Mouse (Mus musculus): ENCODE data around the gene Phldb1. TPM values are rescaled to one million over a fixed set of nuclear protein-coding genes. Genes with fewer than 3 reads are reported as not detected.

Gene Phldb1
- polyA plus RNA-seq, 1 experiment: 131 TPM

DNA sequence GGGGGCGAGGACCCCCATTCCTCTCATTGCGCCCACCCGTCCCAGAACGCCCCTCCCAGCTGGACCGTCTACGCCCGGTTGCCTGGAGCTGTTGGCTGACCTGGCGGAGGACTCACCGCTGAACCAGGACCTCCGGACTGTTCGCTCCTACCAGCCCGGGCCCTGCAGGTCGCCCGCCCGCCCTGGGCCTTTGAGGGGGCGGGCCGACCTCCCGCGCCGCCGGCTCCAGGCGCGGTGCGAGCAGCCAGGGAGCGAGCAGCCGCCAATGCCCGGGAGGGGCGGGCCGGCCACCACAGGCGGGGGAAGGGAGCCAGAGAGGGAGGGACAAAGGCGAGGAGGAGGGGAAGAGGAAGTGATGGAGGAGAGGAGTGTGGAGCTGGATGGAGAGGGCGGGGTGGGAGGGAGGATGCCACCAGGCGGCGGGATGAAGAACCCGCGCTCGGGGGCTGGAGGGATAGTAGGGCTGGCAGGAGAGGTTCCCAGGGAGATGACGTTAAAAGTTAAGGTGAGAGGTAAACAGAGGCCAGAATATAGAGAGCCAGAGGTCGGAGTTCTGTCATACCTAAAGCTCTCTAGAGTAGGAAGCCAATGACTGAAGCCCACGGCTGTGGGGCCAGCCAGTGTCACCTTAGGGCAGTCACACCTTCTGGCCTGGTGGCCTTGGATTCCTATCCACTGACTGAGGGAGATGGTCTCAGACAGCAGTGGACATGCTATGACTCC lies 13.7 kb downstream of the Phldb1 start:
- Histone ChIP-seq H3K4me3 (ENCODE audit: insufficient read depth, low read length) (peak overlapping the region; percentile 59), H3K27ac (ENCODE audit: insufficient read depth, low read length) (peak overlapping the region; percentile 69), H3K4me1 (ENCODE audit: control insufficient read depth, insufficient read depth, low read length) (peaks cover 12% of the 10 kb centered on the region)
- TF ChIP-seq CTCF (IDR thresholded peaks at IDR 0.05; ENCODE audit: extremely low read depth, insufficient read depth, low read length) (no peak), POLR2A (IDR thresholded peaks at IDR 0.05; ENCODE audit: extremely low read depth, insufficient read depth, low read length) (no peak)

DNA sequence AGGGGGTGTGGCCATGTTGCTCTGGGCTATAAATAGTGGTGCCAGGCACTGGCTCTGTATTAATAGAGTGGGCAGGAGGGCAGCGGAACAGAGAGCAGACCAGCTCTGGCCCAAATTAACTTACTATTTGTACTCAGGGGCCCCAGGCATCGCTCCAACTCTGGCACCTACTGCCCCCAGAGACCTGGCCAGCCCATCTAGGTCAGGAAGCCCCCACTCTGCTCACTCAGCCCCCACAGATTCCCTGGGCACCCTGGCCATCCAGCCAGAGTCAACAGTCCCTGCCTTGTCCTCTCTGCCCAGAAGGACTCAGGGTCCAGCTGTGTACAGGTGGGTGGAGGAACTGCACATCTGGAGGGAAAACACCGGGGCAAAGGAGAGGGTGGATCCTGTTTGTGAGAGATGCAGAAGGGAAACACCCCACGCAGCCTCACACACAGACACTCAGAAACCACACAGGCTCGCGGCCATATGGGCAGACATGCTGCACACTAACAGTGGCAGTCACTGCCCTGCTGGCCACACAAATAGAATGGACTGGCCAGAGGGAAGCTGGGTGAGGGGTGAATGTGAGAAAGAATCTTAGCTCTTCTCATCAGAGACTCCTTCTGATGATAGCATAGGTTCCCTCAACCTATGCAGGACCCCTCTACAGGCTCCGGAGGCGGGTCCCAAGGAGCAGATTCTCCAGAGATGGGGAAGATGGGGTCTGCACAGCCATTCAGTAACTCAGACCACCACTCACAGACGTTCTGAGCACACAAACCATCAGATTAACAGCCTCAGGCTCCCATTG lies 14.4 kb downstream of the Phldb1 start:
- H3K4me3 ChIP-seq (ENCODE audit: insufficient read depth, low read length): peak overlapping the region; percentile 59
- peaks cover 12% of the 10 kb centered on the region for H3K4me1 ChIP-seq (ENCODE audit: control insufficient read depth, insufficient read depth, low read length)
- H3K27ac ChIP-seq (ENCODE audit: insufficient read depth, low read length): peak overlapping the region; percentile 69
- TF ChIP-seq CTCF (IDR thresholded peaks at IDR 0.05; ENCODE audit: extremely low read depth, insufficient read depth, low read length) (no peak), POLR2A (IDR thresholded peaks at IDR 0.05; ENCODE audit: extremely low read depth, insufficient read depth, low read length) (no peak)

DNA sequence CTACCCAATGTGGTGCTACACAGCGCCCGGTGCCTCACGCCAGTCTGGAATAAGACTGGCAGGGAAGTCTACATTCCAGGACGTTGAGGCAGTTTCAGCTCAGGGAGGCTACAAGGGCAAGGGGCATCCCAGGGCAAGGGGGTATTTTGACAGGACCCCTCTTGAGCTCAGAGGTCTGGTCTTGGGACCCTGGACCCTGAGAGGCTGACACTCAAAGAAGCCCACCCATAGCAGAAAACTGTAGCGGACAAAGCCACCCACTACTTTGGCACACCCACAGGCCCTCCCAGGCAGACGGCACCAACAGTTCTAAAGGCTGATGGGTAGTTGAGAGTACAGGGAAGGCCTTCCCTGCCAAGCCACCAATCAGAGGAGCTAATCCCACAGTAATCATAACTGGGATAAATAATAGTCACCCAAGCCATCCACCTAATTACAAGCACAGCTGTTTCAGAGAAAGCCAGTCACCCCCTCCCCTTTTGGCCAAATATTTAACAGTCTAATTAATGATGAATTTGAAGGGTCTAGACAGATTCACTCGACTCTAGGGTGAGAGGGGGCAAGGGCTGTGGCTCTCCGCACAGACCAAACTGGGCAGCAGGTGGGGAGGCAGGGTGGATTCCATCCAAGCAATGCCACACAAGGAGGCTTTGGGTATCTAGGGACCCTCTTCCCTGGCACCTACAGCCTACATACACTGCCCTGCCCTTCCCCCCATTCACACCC lies 15.2 kb downstream of the Phldb1 start:
- H3K4me1 ChIP-seq (ENCODE audit: control insufficient read depth, insufficient read depth, low read length): peaks cover 12% of the 10 kb centered on the region

DNA sequence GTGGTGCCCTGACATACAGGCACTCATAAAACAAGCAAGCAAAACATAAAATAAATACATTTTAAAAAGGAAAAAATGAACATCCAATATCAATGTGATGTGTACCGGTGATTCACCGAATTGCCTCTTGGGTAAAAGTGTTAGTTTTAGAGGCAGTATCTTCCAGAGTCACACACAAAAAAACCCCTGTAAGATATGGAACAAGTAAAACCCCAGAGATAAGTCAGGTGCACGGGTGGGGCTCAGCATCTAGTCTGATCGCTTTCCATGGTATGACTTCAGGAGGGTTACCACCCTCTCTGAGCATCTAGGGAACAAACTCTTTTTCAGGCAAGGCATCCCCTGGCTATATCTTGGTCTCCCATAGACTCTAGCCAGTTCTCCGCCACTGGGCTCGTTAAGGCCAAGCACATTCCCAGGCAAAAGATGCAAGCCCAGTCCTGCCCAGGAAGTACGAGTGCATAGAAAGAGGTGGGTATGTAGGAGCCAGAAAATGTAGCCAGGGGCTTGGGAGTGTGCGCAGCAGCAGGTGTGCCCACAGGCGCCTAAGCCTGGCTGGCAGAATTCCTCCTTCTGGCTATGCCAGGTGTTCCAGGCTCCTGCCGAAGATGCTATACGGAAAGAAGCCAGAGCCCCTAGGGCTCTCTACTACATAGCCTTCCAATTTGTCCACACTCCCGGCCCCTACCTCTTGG lies 15.9 kb downstream of the Phldb1 start:
- H3K4me1 ChIP-seq (ENCODE audit: control insufficient read depth, insufficient read depth, low read length): peaks cover 8% of the 10 kb centered on the region
- TF ChIP-seq POLR2A (IDR thresholded peaks at IDR 0.05; ENCODE audit: extremely low read depth, insufficient read depth, low read length) (no peak), CTCF (IDR thresholded peaks at IDR 0.05; ENCODE audit: extremely low read depth, insufficient read depth, low read length) (no peak)
- H3K27ac ChIP-seq (ENCODE audit: insufficient read depth, low read length): no peak overlapping the region
- H3K4me3 ChIP-seq (ENCODE audit: insufficient read depth, low read length): no peak overlapping the region; the same call in 1 of the 2 replicates

More for the DNA sequence above, 15.2 kb downstream of the Phldb1 start:
- H3K27ac ChIP-seq (ENCODE audit: insufficient read depth, low read length): no peak overlapping the region
- peak overlapping the region; percentile 59; the same call in 1 of the 2 replicates for H3K4me3 ChIP-seq (ENCODE audit: insufficient read depth, low read length)
- TF ChIP-seq POLR2A (IDR thresholded peaks at IDR 0.05; ENCODE audit: extremely low read depth, insufficient read depth, low read length) (no peak), CTCF (IDR thresholded peaks at IDR 0.05; ENCODE audit: extremely low read depth, insufficient read depth, low read length) (no peak)

DNA sequence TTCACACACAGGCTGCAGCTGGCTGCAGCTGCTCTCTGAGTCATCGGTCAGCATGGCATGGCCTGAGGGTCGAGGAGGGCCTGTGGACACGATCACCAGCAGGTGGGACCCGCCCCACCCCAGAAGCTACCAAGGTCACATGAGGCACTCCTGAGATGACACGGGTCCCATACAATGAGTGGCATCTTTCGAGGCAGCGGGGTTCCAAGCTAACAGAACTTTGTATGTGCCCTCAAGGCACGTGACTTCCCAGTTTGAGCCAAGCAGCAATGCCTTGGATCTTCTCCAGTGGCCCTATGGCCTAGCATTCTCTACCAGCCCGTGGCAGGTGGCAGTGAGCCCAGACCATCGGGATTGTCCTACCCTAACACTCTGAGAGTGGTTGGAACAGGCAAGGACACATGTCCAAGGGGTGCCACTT lies 17.2 kb downstream of the Phldb1 start:
- Histone ChIP-seq H3K4me1 (ENCODE audit: control insufficient read depth, insufficient read depth, low read length) (peaks cover 4% of the 10 kb centered on the region; the same call in 1 of the 2 replicates), H3K4me3 (ENCODE audit: insufficient read depth, low read length) (no peak overlapping the region), H3K27ac (ENCODE audit: insufficient read depth, low read length) (0 out of 2 replicates have a peak overlapping the region, but pooled peaks have one; percentile 40)
- TF ChIP-seq POLR2A (IDR thresholded peaks at IDR 0.05; ENCODE audit: extremely low read depth, insufficient read depth, low read length) (no peak), CTCF (IDR thresholded peaks at IDR 0.05; ENCODE audit: extremely low read depth, insufficient read depth, low read length) (no peak)

DNA sequence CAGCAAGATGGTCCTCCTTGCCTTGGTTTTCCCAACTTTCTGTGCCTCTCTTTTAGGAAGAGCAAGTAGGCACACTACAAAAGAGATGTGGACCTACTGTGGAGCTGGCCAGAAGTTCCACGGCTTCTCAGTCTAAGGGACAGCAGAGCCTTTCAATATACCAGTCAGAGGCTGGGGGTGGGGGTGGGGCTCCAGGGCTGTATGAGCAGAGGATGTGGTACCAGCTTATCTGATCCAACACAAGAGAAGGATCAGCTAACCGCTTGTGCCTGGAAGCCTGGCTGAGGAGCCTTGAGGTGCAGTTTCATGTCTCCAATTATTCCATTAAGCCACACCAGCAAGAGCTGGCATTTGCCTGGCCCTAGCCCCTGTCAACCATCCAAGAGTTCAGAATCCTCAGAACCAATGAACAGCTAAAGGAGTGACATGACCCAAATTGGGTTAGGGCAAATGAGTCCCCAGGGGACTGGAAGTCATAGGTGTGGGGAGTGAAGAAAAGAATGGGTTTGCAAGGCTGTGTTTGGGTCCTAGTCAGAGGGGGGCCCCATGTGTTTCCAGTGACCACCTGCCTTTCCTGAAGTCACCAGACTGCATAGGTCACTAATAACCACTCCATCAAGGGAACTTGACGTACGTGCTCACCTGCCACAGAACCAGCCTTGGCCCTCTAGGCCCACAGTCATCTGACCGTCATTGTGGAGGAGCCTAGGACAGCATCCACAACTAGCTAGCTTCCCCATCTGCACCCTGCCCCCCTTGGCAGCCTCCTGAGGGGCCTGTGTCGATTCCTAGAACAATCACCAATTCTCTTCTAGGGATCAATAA lies 17.8 kb downstream of the Phldb1 start:
- TF ChIP-seq CTCF (IDR thresholded peaks at IDR 0.05; ENCODE audit: extremely low read depth, insufficient read depth, low read length): no peak
- Histone ChIP-seq H3K4me3 (ENCODE audit: insufficient read depth, low read length) (no peak overlapping the region), H3K27ac (ENCODE audit: insufficient read depth, low read length) (no peak overlapping the region), H3K4me1 (ENCODE audit: control insufficient read depth, insufficient read depth, low read length) (peaks cover 4% of the 10 kb centered on the region; the same call in 1 of the 2 replicates)

GRCm38 (mm10) chr9:44715705-44716362 lies 19.2 kb downstream of the Phldb1 start:
- no peaks in the 10 kb centered on the region for H3K4me1 ChIP-seq (ENCODE audit: control insufficient read depth, insufficient read depth, low read length)
- H3K4me3 ChIP-seq (ENCODE audit: insufficient read depth, low read length): no peak overlapping the region
- no peak overlapping the region for H3K27ac ChIP-seq (ENCODE audit: insufficient read depth, low read length)
- no peak for TF ChIP-seq CTCF (IDR thresholded peaks at IDR 0.05; ENCODE audit: extremely low read depth, insufficient read depth, low read length)
- TF ChIP-seq POLR2A (IDR thresholded peaks at IDR 0.05; ENCODE audit: extremely low read depth, insufficient read depth, low read length): no peak

DNA sequence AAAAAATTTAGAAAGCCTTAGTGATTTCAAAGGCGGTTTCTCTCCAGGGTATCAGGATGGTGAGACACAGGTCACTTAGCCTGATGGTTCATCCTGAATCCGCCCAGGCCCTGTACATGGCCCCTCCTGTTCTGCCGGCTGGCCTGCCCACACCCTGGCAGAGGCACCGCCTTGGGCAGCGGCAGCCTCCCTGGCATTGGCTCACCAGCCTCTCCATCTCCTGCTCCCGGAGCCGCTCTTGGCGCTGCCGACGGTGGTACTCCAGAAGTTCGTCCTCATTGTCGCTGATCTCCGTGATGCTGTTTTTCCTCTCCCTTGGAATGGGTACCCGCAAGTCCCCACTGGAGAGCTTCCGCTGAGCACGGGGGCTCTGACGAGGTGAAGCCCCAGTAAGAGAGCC lies 19.9 kb downstream of the Phldb1 start:
- H3K4me3 ChIP-seq (ENCODE audit: insufficient read depth, low read length): no peak overlapping the region
- H3K27ac ChIP-seq (ENCODE audit: insufficient read depth, low read length): no peak overlapping the region

More for the DNA sequence above, 19.9 kb downstream of the Phldb1 start:
- H3K4me1 ChIP-seq (ENCODE audit: control insufficient read depth, insufficient read depth, low read length): no peaks in the 10 kb centered on the region
- TF ChIP-seq POLR2A (IDR thresholded peaks at IDR 0.05; ENCODE audit: extremely low read depth, insufficient read depth, low read length) (no peak), CTCF (IDR thresholded peaks at IDR 0.05; ENCODE audit: extremely low read depth, insufficient read depth, low read length) (no peak)
